Mouse (Mus musculus) left cerebral cortex, adult 18-20 months (tissue): ENCODE data around the gene Ptdss2. TPM values are rescaled to one million over a fixed set of nuclear protein-coding genes. Genes with fewer than 3 reads are reported as not detected.

ENCODE experiments used
- DNase-seq, 2 experiments: peaks; one replicate each; pipeline ENCODE4 v3.0.0; 2021 to 2022; ENCODE audit warnings: low spot score in 2 of 2, mixed read lengths in 1 of 2
- total RNA-seq, 2 experiments: library from RNA; stranded (reverse); gene quantifications; 2 replicates each; pipeline ENCODE4 v1.2.3; 2021

The Ptdss2 gene
- total RNA-seq, 2 experiments from 2014 or later = 43.9 to 51.1 TPM

DNA sequence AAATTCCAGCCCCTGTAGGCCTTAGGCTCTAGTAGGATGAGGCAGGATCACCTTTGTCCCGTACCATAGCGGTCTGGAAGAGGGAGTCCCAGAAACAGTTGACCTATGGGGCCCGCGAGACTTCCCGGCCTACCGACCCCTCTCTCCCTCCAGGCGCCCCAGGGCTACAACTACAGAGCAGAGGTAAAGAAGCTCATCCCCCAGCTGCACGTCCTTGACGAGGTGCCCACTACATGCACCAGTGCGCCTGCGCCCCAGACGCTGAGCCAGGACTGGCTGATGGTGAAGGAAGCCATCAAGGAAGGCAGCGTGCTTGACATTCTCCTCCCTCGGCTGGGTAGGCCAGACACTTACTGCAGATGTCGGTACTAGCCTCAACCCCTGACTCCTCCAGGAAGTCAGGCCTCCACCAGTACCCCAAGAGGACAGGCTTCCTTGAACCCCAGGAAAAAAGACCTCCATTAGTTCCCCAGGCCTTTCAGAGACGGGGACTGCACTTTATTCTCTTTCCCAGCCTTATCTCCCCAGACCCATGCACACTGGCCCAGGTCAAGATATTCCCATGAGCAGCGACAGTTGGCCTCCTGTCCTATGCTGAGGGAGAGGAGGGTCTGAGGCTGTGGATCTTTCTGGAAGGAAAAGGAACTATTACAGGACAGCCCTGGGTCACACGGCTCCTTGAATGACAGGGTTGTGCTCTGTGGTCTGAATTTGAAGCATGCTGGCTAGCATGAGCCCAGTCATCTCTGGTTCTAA lies 84.2 kb downstream of the Ptdss2 start:
- no peak for DNase-seq

Other genes starting within 250 kb of the Ptdss2 start
- gene Psmd13, start 240.4 kb upstream of the Ptdss2 start, total RNA-seq = 100 to 1,000 TPM; 110 to 114 TPM
- gene Sirt3, start 240.1 kb upstream of the Ptdss2 start, total RNA-seq = 10 to 100 TPM; 78.0 to 80.3 TPM
- 1 to 10 TPM; 1.6 to 1.7 TPM for gene Cox8b, start 221.9 kb upstream of the Ptdss2 start, total RNA-seq
- gene Nlrp6, start 201.5 kb upstream of the Ptdss2 start, total RNA-seq = under 1 TPM; 0.47 to 0.51 TPM
- 1 to 10 TPM; 4.4 to 6.7 TPM for gene Pgghg, start 181.0 kb upstream of the Ptdss2 start, total RNA-seq
- not detected for gene Ifitm5, start 172.1 kb upstream of the Ptdss2 start, total RNA-seq
- not detected for gene Gm45717, start 166.4 kb upstream of the Ptdss2 start, total RNA-seq
- 10 to 100 TPM; 13.3 to 16.1 TPM for gene Ifitm2, start 166.4 kb upstream of the Ptdss2 start, total RNA-seq
- 1 to 10 TPM; 2.0 to 3.4 TPM for gene Ifitm1, start 155.2 kb upstream of the Ptdss2 start, total RNA-seq
- 10 to 100 TPM; 12.9 to 13.6 TPM for gene Ifitm3, start 111.6 kb upstream of the Ptdss2 start, total RNA-seq
- under 1 TPM in 1 of 2 experiments, not detected in 1; 0.61 TPM for gene Ifitm6, start 104.5 kb upstream of the Ptdss2 start, total RNA-seq
- not detected for gene Gm17387, start 93.3 kb upstream of the Ptdss2 start, total RNA-seq
- 10 to 100 TPM; 85.9 to 86.1 TPM for gene B4galnt4, start 61.3 kb upstream of the Ptdss2 start, total RNA-seq
- under 1 TPM; 0.26 to 0.33 TPM for gene Pkp3, start 44.2 kb upstream of the Ptdss2 start, total RNA-seq
- gene Sigirr, start 21.8 kb upstream of the Ptdss2 start, total RNA-seq = 1 to 10 TPM; 2.1 to 2.3 TPM
- gene Ano9, start 4.6 kb upstream of the Ptdss2 start, total RNA-seq = not detected
- 10 to 100 TPM; 39.0 to 43.2 TPM for gene Rnh1, start 50.5 kb downstream of the Ptdss2 start, total RNA-seq
- gene Hras, start 71.6 kb downstream of the Ptdss2 start, total RNA-seq = 100 to 1,000 TPM; 223 to 237 TPM
- gene Lrrc56, start 71.8 kb downstream of the Ptdss2 start, total RNA-seq = 1 to 10 TPM; 2.7 to 4.4 TPM
- not detected for gene Lmntd2, start 91.7 kb downstream of the Ptdss2 start, total RNA-seq
- gene Rassf7, start 93.5 kb downstream of the Ptdss2 start, total RNA-seq = 1 to 10 TPM; 1.4 to 2.5 TPM
- gene Phrf1, start 106.4 kb downstream of the Ptdss2 start, total RNA-seq = 10 to 100 TPM; 73.6 to 75.1 TPM
- gene Irf7, start 144.1 kb downstream of the Ptdss2 start, total RNA-seq = 1 to 10 TPM in 1 of 2 experiments, under 1 TPM in 1; 1.00 to 2.0 TPM
- not detected for gene Cdhr5, start 154.4 kb downstream of the Ptdss2 start, total RNA-seq
- gene Sct, start 156.8 kb downstream of the Ptdss2 start, total RNA-seq = not detected
- gene Drd4, start 169.6 kb downstream of the Ptdss2 start, total RNA-seq = under 1 TPM; 0.33 to 0.66 TPM
- gene Deaf1, start 205.3 kb downstream of the Ptdss2 start, total RNA-seq = 10 to 100 TPM; 62.8 to 70.5 TPM
- 10 to 100 TPM; 24.6 to 34.6 TPM for gene Tmem80, start 205.4 kb downstream of the Ptdss2 start, total RNA-seq
- gene Eps8l2, start 216.5 kb downstream of the Ptdss2 start, total RNA-seq = 1 to 10 TPM; 3.5 to 6.3 TPM